Mouse (Mus musculus) bone marrow, adult 2 months (tissue): ENCODE measurements around the gene Efna5. TPM values are rescaled to one million over a fixed set of nuclear protein-coding genes. Genes with fewer than 3 reads are reported as not detected.

ENCODE experiments used
- H3K27ac ChIP-seq: fragments of 200-500 bp; 2 replicates; pipeline ENCODE4 v1.5.1; 2012; ENCODE audit warnings: low read depth, mild to moderate bottlenecking, control low read depth, inconsistent platforms, low read length; ENCODE audit not compliant: control insufficient read depth, poor library complexity, insufficient read depth
- H3K4me1 ChIP-seq: fragments of 200-500 bp; 2 replicates; pipeline ENCODE4 v1.6.1; 2011; ENCODE audit warnings: low read length; ENCODE audit not compliant: control insufficient read depth, insufficient read depth
- H3K4me3 ChIP-seq: fragments of 200-500 bp; replicated peaks from 2 replicates; pipeline ENCODE3; 2011; ENCODE audit warnings: mild to moderate bottlenecking, low read depth, low read length, control low read depth; ENCODE audit not compliant: control insufficient read depth
- CTCF ChIP-seq: fragments of 200-500 bp; IDR thresholded peaks from 2 replicates; pipeline ENCODE4 v1.5.1; 2011; ENCODE audit warnings: low read length, control low read depth; ENCODE audit not compliant: control insufficient read depth, insufficient read depth
- POLR2A ChIP-seq: fragments of 200-500 bp; IDR thresholded peaks from 2 replicates; pipeline ENCODE4 v1.6.1; 2011; ENCODE audit warnings: low read depth, mild to moderate bottlenecking, control low read depth, low read length, borderline replicate concordance; ENCODE audit not compliant: control insufficient read depth
- WGBS: fragments of 180-500 bp; shearing (Covaris S2); methylation state at CpG from one replicate; pipeline ENCODE4 v1.1.7; 2018; 5-methylcytosine and 5-hydroxymethylcytosine counted together
- polyA plus RNA-seq: library from polyadenylated mRNA; stranded (reverse); fragments of >200 nt; gene quantifications from 2 replicates; pipeline ENCODE4 v1.2.4, GENCODE M21; 2011; ENCODE audit warnings: low replicate concordance; ENCODE audit not compliant: missing spikeins, insufficient read depth, insufficient read length

Efna5 gene
- polyA plus RNA-seq, 1 experiment = 2.1 TPM

GRCm38 (mm10) chr17:62741702-62742101 lies 139.4 kb downstream of the Efna5 start:
- 16% methylated on average over 5 of the region's 5 CpGs for WGBS
- TF ChIP-seq POLR2A (no peak), CTCF (no peak)
- no peak overlapping the region for H3K4me3 ChIP-seq

GRCm38 (mm10) chr17:62741020-62741419 lies 140.1 kb downstream of the Efna5 start:
- no peak overlapping the region for H3K27ac ChIP-seq
- WGBS = 47% methylated on average over 6 of the region's 6 CpGs
- TF ChIP-seq POLR2A (no peak), CTCF (no peak)
- H3K4me1 ChIP-seq = no peaks in the 10 kb centered on the region
- H3K4me3 ChIP-seq = no peak overlapping the region

More at GRCm38 (mm10) chr17:62741702-62742101, 139.4 kb downstream of the Efna5 start:
- Histone ChIP-seq H3K27ac (no peak overlapping the region), H3K4me1 (no peaks in the 10 kb centered on the region)

- TF ChIP-seq POLR2A (no peak), CTCF (no peak)
- WGBS = 77% methylated on average over 6 of the region's 6 CpGs
- no peak overlapping the region for H3K4me3 ChIP-seq
- H3K4me1 ChIP-seq = no peaks in the 10 kb centered on the region
- H3K27ac ChIP-seq = no peak overlapping the region
Measured at GRCm38 (mm10) chr17:62739993-62740392, 141.1 kb downstream of the Efna5 start.

- Histone ChIP-seq H3K27ac (no peak overlapping the region), H3K4me1 (no peaks in the 10 kb centered on the region), H3K4me3 (no peak overlapping the region)
- TF ChIP-seq CTCF (no peak), POLR2A (no peak)
- WGBS = 85% methylated on average over 6 of the region's 6 CpGs
Measured at GRCm38 (mm10) chr17:62737404-62737803, 143.7 kb downstream of the Efna5 start.

- WGBS = 43% methylated on average over 11 of the region's 11 CpGs
- TF ChIP-seq POLR2A = no peak
- no peak for TF ChIP-seq CTCF
- Histone ChIP-seq H3K4me3 (no peak overlapping the region), H3K4me1 (no peaks in the 10 kb centered on the region), H3K27ac (no peak overlapping the region)
Measured at GRCm38 (mm10) chr17:62735943-62736342, 145.2 kb downstream of the Efna5 start.

- H3K4me1 ChIP-seq = no peaks in the 10 kb centered on the region
- H3K4me3 ChIP-seq = no peak overlapping the region
- TF ChIP-seq CTCF = no peak
- no peak for TF ChIP-seq POLR2A
- no peak overlapping the region for H3K27ac ChIP-seq
- 66% methylated on average over 10 of the region's 10 CpGs for WGBS
Measured at GRCm38 (mm10) chr17:62734901-62735300, 146.2 kb downstream of the Efna5 start.

GRCm38 (mm10) chr17:62734067-62734466 lies 147.1 kb downstream of the Efna5 start:
- Histone ChIP-seq H3K4me3 (no peak overlapping the region), H3K27ac (no peak overlapping the region), H3K4me1 (no peaks in the 10 kb centered on the region)
- 80% methylated on average over 4 of the region's 4 CpGs for WGBS
- TF ChIP-seq CTCF (no peak), POLR2A (no peak)

- 57% methylated on average over 10 of the region's 10 CpGs for WGBS
- Histone ChIP-seq H3K4me3 (no peak overlapping the region), H3K27ac (no peak overlapping the region), H3K4me1 (no peaks in the 10 kb centered on the region)
- no peak for TF ChIP-seq CTCF
- TF ChIP-seq POLR2A = no peak
Measured at GRCm38 (mm10) chr17:62729754-62730470, 151.2 kb downstream of the Efna5 start.

- no peak overlapping the region for H3K27ac ChIP-seq
- 81% methylated on average over 10 of the region's 10 CpGs for WGBS
Measured at GRCm38 (mm10) chr17:62728142-62728917, 152.8 kb downstream of the Efna5 start.

More at GRCm38 (mm10) chr17:62728142-62728917, 152.8 kb downstream of the Efna5 start:
- TF ChIP-seq CTCF (no peak), POLR2A (no peak)
- H3K4me3 ChIP-seq = no peak overlapping the region
- H3K4me1 ChIP-seq = no peaks in the 10 kb centered on the region
